Mouse (Mus musculus): ENCODE results near the gene Gpc3. TPM values are rescaled to one million over a fixed set of nuclear protein-coding genes. Genes with fewer than 3 reads are reported as not detected.

The Gpc3 gene
- total and polyA plus RNA-seq, 3 experiments = not detected

GRCm38 (mm10) chrX:52612806-52613205 is 944 bp downstream of the Gpc3 start:
- DNase-seq (ENCODE audit: extremely low read depth) = no peak
- no peak for TF ChIP-seq ELF1 (IDR thresholded peaks at IDR 0.05; ENCODE audit: low read depth, low read length)
- no peak for TF ChIP-seq MYC (IDR thresholded peaks at IDR 0.05; ENCODE audit: low read depth, low read length)
- TF ChIP-seq POLR2A (IDR thresholded peaks at IDR 0.05; ENCODE audit: low read depth, low read length) = no peak
- no peak for TF ChIP-seq ZC3H11A (IDR thresholded peaks at IDR 0.05; ENCODE audit: low read depth, low read length)
- no peak for TF ChIP-seq POLR2AphosphoS2 (IDR thresholded peaks at IDR 0.05; ENCODE audit: low read depth, low read length)
- TF ChIP-seq MAZ (IDR thresholded peaks at IDR 0.05; ENCODE audit: low read depth, low read length) = no peak
- Histone ChIP-seq H3K4me2 (ENCODE audit: insufficient read depth, low read depth, poor library complexity, severe bottlenecking) (no peak overlapping the region), H3K79me2 (replicated peaks; ENCODE audit: control insufficient read depth, extremely low read depth, insufficient read depth, poor library complexity, severe bottlenecking) (no peaks in the 10 kb centered on the region), H3K27me3 (replicated peaks) (no peaks in the 10 kb centered on the region), H3K27ac (ENCODE audit: insufficient read depth, low read depth) (no peak overlapping the region), H3K9ac (ENCODE audit: insufficient read depth, low read depth) (no peak overlapping the region), H3K9me3 (replicated peaks; ENCODE audit: low read length) (no peaks in the 10 kb centered on the region), H3K4me1 (ENCODE audit: control insufficient read depth in 1 of 2, insufficient read depth in 2 of 2) (no peaks in the 10 kb centered on the region), H3K4me3 (replicated peaks in 1 of 3; ENCODE audit: low read depth in 2 of 3, low read length in 2 of 3, poor library complexity in 1 of 3) (no peak overlapping the region), H3K36me3 (replicated peaks in 1 of 2; ENCODE audit: control insufficient read depth in 1 of 2, insufficient read depth in 1 of 2, low read length in 1 of 2) (no peaks in the 10 kb centered on the region)
- in situ Hi-C loops (cut with MboI; ENCODE audit: low pct_ligation_motif_present, low pct_unique_long_range_greater_than_20kb, low sequenced_read_pairs) = no loop called here
- dilution Hi-C loops (cut with MboI; ENCODE audit: extremely low pct_ligation_motif_present, extremely low pct_unique_long_range_greater_than_20kb, low sequenced_read_pairs) = no loop called here

- no peak overlapping the region for H3K9ac ChIP-seq (ENCODE audit: insufficient read depth, low read depth)
- TF ChIP-seq RAD21 (IDR thresholded peaks at IDR 0.05; ENCODE audit: low read depth, low read length) (no peak), CHD1 (IDR thresholded peaks at IDR 0.05; ENCODE audit: low read depth, low read length) (no peak), CHD2 (IDR thresholded peaks at IDR 0.05; ENCODE audit: low read length) (no peak), ZC3H11A (IDR thresholded peaks at IDR 0.05; ENCODE audit: low read depth, low read length) (no peak), MAFK (IDR thresholded peaks at IDR 0.05; ENCODE audit: insufficient replicate concordance, low read length) (no peak), MXI1 (IDR thresholded peaks at IDR 0.05; ENCODE audit: low read depth, low read length) (no peak), USF1 (IDR thresholded peaks at IDR 0.05; ENCODE audit: low read depth, low read length) (no peak), MEF2A (IDR thresholded peaks at IDR 0.05; ENCODE audit: borderline replicate concordance, low read depth, low read length) (no peak), HCFC1 (IDR thresholded peaks at IDR 0.05; ENCODE audit: low read depth, low read length) (no peak), JUN (IDR thresholded peaks at IDR 0.05; ENCODE audit: insufficient read depth, low read depth, low read length) (no peak), POLR2AphosphoS2 (IDR thresholded peaks at IDR 0.05; ENCODE audit: low read depth, low read length) (no peak), E2F4 (IDR thresholded peaks at IDR 0.05; ENCODE audit: insufficient replicate concordance, low read depth, low read length) (no peak), USF2 (conservative IDR thresholded peaks at IDR 0.05; ENCODE audit: low read depth, low read length) (no peak)
These were observed 1.6 kb downstream of the Gpc3 start for GRCm38 (mm10) chrX:52611987-52612670.

More at GRCm38 (mm10) chrX:52611987-52612670, 1.6 kb downstream of the Gpc3 start:
- dilution Hi-C loops (cut with MboI; ENCODE audit: extremely low pct_ligation_motif_present, extremely low pct_unique_long_range_greater_than_20kb, low sequenced_read_pairs) (no loop called here), in situ Hi-C loops (cut with MboI; ENCODE audit: low pct_ligation_motif_present, low pct_unique_long_range_greater_than_20kb, low sequenced_read_pairs) (no loop called here)
- H3K36me3 ChIP-seq (replicated peaks in 1 of 2; ENCODE audit: control insufficient read depth in 1 of 2, insufficient read depth in 1 of 2, low read length in 1 of 2) = no peaks in the 10 kb centered on the region
- no peaks in the 10 kb centered on the region for H3K27me3 ChIP-seq (replicated peaks)
- no peaks in the 10 kb centered on the region for H3K79me2 ChIP-seq (replicated peaks; ENCODE audit: control insufficient read depth, extremely low read depth, insufficient read depth, poor library complexity, severe bottlenecking)
- no peak overlapping the region for H3K4me2 ChIP-seq (ENCODE audit: insufficient read depth, low read depth, poor library complexity, severe bottlenecking)
- H3K9me3 ChIP-seq (replicated peaks; ENCODE audit: low read length) = no peaks in the 10 kb centered on the region
- no peaks in the 10 kb centered on the region for H3K4me1 ChIP-seq (ENCODE audit: control insufficient read depth in 1 of 2, insufficient read depth in 2 of 2)
- DNase-seq (ENCODE audit: extremely low read depth) = no peak
- no peak overlapping the region for H3K4me3 ChIP-seq (replicated peaks in 1 of 3; ENCODE audit: low read depth in 2 of 3, low read length in 2 of 3, poor library complexity in 1 of 3)
- no peak overlapping the region for H3K27ac ChIP-seq (ENCODE audit: insufficient read depth, low read depth)

Measured in CH12.LX (cell line).